Mouse (Mus musculus) liver, embryonic 14.5 days (tissue): ENCODE data around the gene H2al1g. TPM values are rescaled to one million over a fixed set of nuclear protein-coding genes. Genes with fewer than 3 reads are reported as not detected.
"Not testable (repeated sequence)": the region's sequence is repeated elsewhere in the genome, so short reads cannot be mapped to it uniquely, and the experiment has no call there.

Source experiments
- ATAC-seq: fragments of 200-750 bp; cut with Nextera tagmentation; 2 replicates; pipeline ENCODE4 v1.8.0; 2017; ENCODE audit warnings: moderate number of reproducible peaks, mild to moderate bottlenecking, moderate library complexity; ENCODE audit not compliant: insufficient read depth
- DNase-seq, 3 experiments: peaks; one replicate each; pipeline ENCODE4 v3.0.0-alpha.2; 2012 to 2013; ENCODE audit warnings: low read depth in 3 of 3, low spot score in 3 of 3
- H3K27ac ChIP-seq: fragments of 300-500 bp; sonication (generic); 2 replicates; pipeline ENCODE4 v1.5.1; 2014; ENCODE audit warnings: moderate library complexity, mild to moderate bottlenecking, control low read depth, inconsistent platforms
- H3K27me3 ChIP-seq: fragments of 300-500 bp; sonication (generic); 2 replicates; pipeline ENCODE4 v1.6.1; 2014; ENCODE audit warnings: mild to moderate bottlenecking, low read length, moderate library complexity; ENCODE audit not compliant: control insufficient read depth, insufficient read depth
- H3K36me3 ChIP-seq: fragments of 300-500 bp; sonication (generic); replicated peaks from 2 replicates; pipeline ENCODE4 v1.6.1; 2014; ENCODE audit warnings: low read depth; ENCODE audit not compliant: control insufficient read depth, insufficient read depth
- H3K4me1 ChIP-seq, 2 experiments: fragments of 200-500 bp in 1 of 2; fragments of 300-500 bp in 1 of 2; sonication (generic) in 1 of 2; replicated peaks; 2 replicates each; pipeline ENCODE4 v1.6.1; 2012 to 2014; ENCODE audit warnings: antibody characterized with exemption in 1 of 2, inconsistent platforms in 1 of 2, low read length in 1 of 2; ENCODE audit not compliant: control insufficient read depth in 2 of 2, insufficient read depth in 2 of 2
- H3K4me2 ChIP-seq: fragments of 300-500 bp; sonication (generic); 2 replicates; pipeline ENCODE4 v1.6.1; 2014; ENCODE audit warnings: low read depth, mild to moderate bottlenecking, control low read depth, moderate library complexity
- H3K4me3 ChIP-seq, 2 experiments: fragments of 200-500 bp in 1 of 2; fragments of 300-500 bp in 1 of 2; sonication (generic) in 1 of 2; 2 replicates each; pipeline ENCODE4 v1.5.1; 2012 to 2014; ENCODE audit warnings: low read depth in 2 of 2, low read length in 2 of 2, mild to moderate bottlenecking in 2 of 2, control low read depth in 1 of 2, inconsistent platforms in 1 of 2, moderate library complexity in 1 of 2; ENCODE audit not compliant: insufficient read depth in 1 of 2
- H3K9ac ChIP-seq: fragments of 300-500 bp; sonication (generic); replicated peaks from 2 replicates; pipeline ENCODE4 v1.6.1; 2014; ENCODE audit warnings: mild to moderate bottlenecking, control low read depth, moderate library complexity
- H3K9me3 ChIP-seq: fragments of 300-500 bp; sonication (generic); 2 replicates; pipeline ENCODE4 v1.6.1; 2016; ENCODE audit warnings: low read length, mixed read lengths; ENCODE audit not compliant: control insufficient read depth
- CTCF ChIP-seq: IDR thresholded peaks from 2 replicates; pipeline ENCODE4 v1.5.1; 2016; ENCODE audit warnings: antibody characterized with exemption, low read depth, control low read depth
- EP300 ChIP-seq: IDR thresholded peaks from 2 replicates; pipeline ENCODE4 v1.6.1; 2016; ENCODE audit warnings: antibody characterized with exemption, low read depth
- WGBS: fragments of 180-500 bp; shearing (Covaris S2); extraction: QIAGEN DNeasy Blood & Tissue Kit; methylation state at CpG from one replicate; pipeline ENCODE4 v1.1.7; 2014; ENCODE audit not compliant: insufficient replicate concordance; 5-methylcytosine and 5-hydroxymethylcytosine counted together
- polyA plus RNA-seq, 2 experiments: library from polyadenylated mRNA; depleted of rRNA in 1 of 2; stranded (reverse) in 1 of 2; unstranded in 1 of 2; fragments of >200 nt; fragmentation: Nextera tagmentation in 1 of 2; extraction: Ambion mirVana in 1 of 2; gene quantifications; 2 replicates each; pipeline versions ENCODE4 v1.2.1 to v1.2.3; 2012 to 2014

Gene H2al1g
- polyA plus RNA-seq (2012; rRNA removed) = not detected in 2 replicates
- polyA plus RNA-seq (2014; fragmentation: Nextera tagmentation; extraction: Ambion mirVana) = not detected in 2 replicates

GRCm38 (mm10) chrX:11317956-11318355 is at the start of gene H2al1g:
H2al1g (plus strand) TSS chrX:11318256.
- not testable (repeated sequence) for H3K27me3 ChIP-seq, H3K27ac ChIP-seq, H3K36me3 ChIP-seq, H3K4me1 ChIP-seq, H3K9ac ChIP-seq, ATAC-seq, DNase-seq, H3K4me3 ChIP-seq, H3K9me3 ChIP-seq, H3K4me2 ChIP-seq
- WGBS = no CpG with 5 or more reads among the region's 3 CpGs

GRCm38 (mm10) chrX:11269074-11269473 is 49.0 kb upstream of the H2al1g start:
- Histone ChIP-seq H3K9ac (no peak overlapping the region), H3K4me2 (no peak overlapping the region), H3K9me3 (no peaks in the 10 kb centered on the region), H3K27ac (no peak overlapping the region), H3K4me1 (no peaks in the 10 kb centered on the region), H3K27me3 (no peaks in the 10 kb centered on the region), H3K36me3 (no peaks in the 10 kb centered on the region), H3K4me3 (no peak overlapping the region)
- no peak for TF ChIP-seq EP300
- no peak for TF ChIP-seq CTCF
- WGBS = 78% methylated on average over 3 of the region's 3 CpGs
- no peak for DNase-seq
- ATAC-seq = no peak

GRCm38 (mm10) chrX:11273190-11273589 is 44.9 kb upstream of the H2al1g start:
- Histone ChIP-seq H3K4me3 (no peak overlapping the region), H3K9ac (no peak overlapping the region), H3K4me2 (no peak overlapping the region), H3K9me3 (no peaks in the 10 kb centered on the region), H3K27ac (no peak overlapping the region), H3K27me3 (no peaks in the 10 kb centered on the region), H3K36me3 (no peaks in the 10 kb centered on the region), H3K4me1 (no peaks in the 10 kb centered on the region)
- DNase-seq (no peak), ATAC-seq (no peak)
- TF ChIP-seq EP300 (no peak), CTCF (no peak)
- 57% methylated on average over 3 of the region's 3 CpGs for WGBS

DNA sequence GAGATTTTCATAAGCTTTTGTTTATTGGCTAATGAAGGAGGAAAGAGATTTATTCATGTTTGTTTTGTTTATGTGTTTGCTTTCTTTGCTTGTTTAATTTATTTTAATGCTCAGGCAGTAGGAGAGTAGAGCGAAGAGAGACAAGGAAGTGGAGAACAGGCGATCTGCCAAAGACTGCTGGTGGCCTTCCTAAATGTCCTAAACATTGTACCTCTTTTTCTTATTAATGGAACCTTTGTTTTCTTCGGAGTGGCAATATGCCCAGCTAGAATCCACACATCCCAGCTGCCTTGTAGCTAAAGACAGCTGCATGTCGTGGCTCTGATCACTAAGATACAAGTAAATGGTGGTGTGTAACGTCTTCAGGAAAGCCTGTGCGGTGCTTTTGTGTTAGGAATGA is 41.0 kb upstream of the H2al1g start:
- H3K4me2 ChIP-seq = no peak overlapping the region
- no peaks in the 10 kb centered on the region for H3K4me1 ChIP-seq
- H3K9me3 ChIP-seq = no peaks in the 10 kb centered on the region
- TF ChIP-seq EP300 (no peak), CTCF (no peak)
- H3K36me3 ChIP-seq = no peaks in the 10 kb centered on the region
- DNase-seq (no peak), ATAC-seq (no peak)
- no peak overlapping the region for H3K9ac ChIP-seq
- no peaks in the 10 kb centered on the region for H3K27me3 ChIP-seq
- H3K4me3 ChIP-seq = no peak overlapping the region
- 50% methylated on average over 6 of the region's 6 CpGs for WGBS
- no peak overlapping the region for H3K27ac ChIP-seq

- no peak overlapping the region for H3K4me2 ChIP-seq
- no peaks in the 10 kb centered on the region for H3K27me3 ChIP-seq
- no peak overlapping the region for H3K9ac ChIP-seq
- DNase-seq (no peak), ATAC-seq (no peak)
- TF ChIP-seq EP300 (no peak), CTCF (no peak)
- no peak overlapping the region for H3K4me3 ChIP-seq
- no peaks in the 10 kb centered on the region for H3K9me3 ChIP-seq
- no peaks in the 10 kb centered on the region for H3K4me1 ChIP-seq
- 34% methylated on average over 2 of the region's 2 CpGs for WGBS
- H3K36me3 ChIP-seq = no peaks in the 10 kb centered on the region
- no peak overlapping the region for H3K27ac ChIP-seq
Measured at GRCm38 (mm10) chrX:11280741-11281140, 37.3 kb upstream of the H2al1g start.
